Mouse (Mus musculus): Measurements from ENCODE around the gene Krt32.

Gene Krt32

GRCm38 (mm10) chr11:100050451-100050850, 37.6 kb downstream of the Krt32 start, which contains the start of gene Krt31:
TSS of gene Krt31 (minus strand) at chr11:100050551.
- DNase-seq (ENCODE audit: low spot score in 2 of 2): no peak

- DNase-seq (ENCODE audit: low spot score in 2 of 2): no peak
Observed at GRCm38 (mm10) chr11:100047193-100047592, 40.8 kb downstream of the Krt32 start.

- DNase-seq (ENCODE audit: low spot score in 2 of 2): no peak
Observed at GRCm38 (mm10) chr11:100046303-100046866, 41.6 kb downstream of the Krt32 start.

GRCm38 (mm10) chr11:100041454-100041853, 46.6 kb downstream of the Krt32 start, which contains the start of gene Krt34:
TSS of gene Krt34 (minus strand) at chr11:100041554.
- DNase-seq (ENCODE audit: low spot score in 2 of 2): no peak

All from urinary bladder, postnatal 4 days (tissue).